In genomic region chr4:106316351-106317178, GRCm38 (mm10) we compare ENCODE assay signal across 8 mouse cellular contexts. TPM values are rescaled to one million over a fixed set of nuclear protein-coding genes. Genes with fewer than 3 reads are reported as not detected.
DNase-seq lines count a peak whose midpoint lies in the region; ATAC-seq and TF ChIP-seq lines count a peak whose summit lies in the region.

No protein-coding gene starts in this region.

- H3K27ac ChIP-seq in embryonic fibroblast, embryonic 13.5 days (ENCODE audit: insufficient read depth, low read length): peak overlapping the region; percentile 75
- peak overlapping the region; percentile 99 for H3K27ac ChIP-seq in kidney, adult 2 months (ENCODE audit: insufficient read depth, low read depth, low read length)
- peak overlapping the region; percentile 93 for H3K27ac ChIP-seq in liver, embryonic 12.5 days
- H3K27ac ChIP-seq in stomach, postnatal 0 days (replicated peaks): peak overlapping the region; percentile 96

- no peaks in the 10 kb centered on the region for H3K9me3 ChIP-seq in liver, embryonic 12.5 days (replicated peaks)
- no peaks in the 10 kb centered on the region for H3K9me3 ChIP-seq in stomach, postnatal 0 days (ENCODE audit: control insufficient read depth, low read length)

- peak overlapping the region; percentile 99 for H3K9ac ChIP-seq in liver, embryonic 12.5 days
- H3K9ac ChIP-seq in stomach, postnatal 0 days (ENCODE audit: low read length): peak overlapping the region; percentile 98

- peak; percentile 59 for ATAC-seq in liver, embryonic 12.5 days
- peak; percentile 75; the same call in 1 of the 2 replicates for ATAC-seq in stomach, postnatal 0 days (ENCODE audit: low FRiP score, low TSS enrichment)

- H3K36me3 ChIP-seq in kidney, adult 2 months (ENCODE audit: control insufficient read depth, insufficient read depth, low read length): no peaks in the 10 kb centered on the region
- H3K36me3 ChIP-seq in liver, embryonic 12.5 days: peaks cover 17% of the 10 kb centered on the region
- no peaks in the 10 kb centered on the region for H3K36me3 ChIP-seq in stomach, postnatal 0 days (ENCODE audit: control insufficient read depth, insufficient read depth, low read length)

- peak overlapping the region; percentile 95 for H3K4me2 ChIP-seq in liver, embryonic 12.5 days
- peak overlapping the region; percentile 91 for H3K4me2 ChIP-seq in stomach, postnatal 0 days (replicated peaks; ENCODE audit: low read depth)

- no peak for TF ChIP-seq EP300 in stomach, postnatal 0 days (optimal IDR thresholded peaks at IDR 0.05)

- peaks cover 9% of the 10 kb centered on the region for H3K4me1 ChIP-seq in embryonic fibroblast, embryonic 13.5 days (ENCODE audit: control insufficient read depth, insufficient read depth, low read length)
- peaks cover 12% of the 10 kb centered on the region; the same call in 1 of the 2 replicates for H3K4me1 ChIP-seq in kidney, adult 2 months (ENCODE audit: control insufficient read depth, insufficient read depth, low read length)
- peaks cover 67% of the 10 kb centered on the region for H3K4me1 ChIP-seq in liver, embryonic 12.5 days
- peaks cover 3% of the 10 kb centered on the region for H3K4me1 ChIP-seq in stomach, postnatal 0 days (replicated peaks; ENCODE audit: control insufficient read depth, insufficient read depth)

- peak; percentile 79 for DNase-seq in A20 (ENCODE audit: low read depth, low spot score)
- peak; percentile 68 for DNase-seq in adrenal gland, postnatal 25 days
- DNase-seq in heart, adult 8-10 months (ENCODE audit: low spot score): peak; percentile 39
- peak; percentile 69 for DNase-seq in kidney, adult 2 months
- peak; percentile 34 for DNase-seq in naive thymus-derived CD4-positive, alpha-beta T cell, adult 2 months (ENCODE audit: low read depth)
- DNase-seq in stomach, postnatal 0 days (ENCODE audit: low spot score): no peak

- no peak; the same call in 1 of the 2 replicates for TF ChIP-seq POLR2A in embryonic fibroblast, embryonic 13.5 days (IDR thresholded peaks at IDR 0.05; ENCODE audit: low read depth, low read length)
- no peak for TF ChIP-seq POLR2A in kidney, adult 2 months (IDR thresholded peaks at IDR 0.05; ENCODE audit: low read depth, low read length)

- 1% methylated on average over 81 of the region's 81 CpGs for WGBS in kidney, adult 2 months
- under 1% methylated on average over 81 of the region's 81 CpGs for WGBS in liver, embryonic 12.5 days (ENCODE audit: insufficient replicate concordance)
- under 1% methylated on average over 73 of the region's 81 CpGs for WGBS in stomach, postnatal 0 days

- peak overlapping the region; percentile 92 for H3K4me3 ChIP-seq in embryonic fibroblast, embryonic 13.5 days (ENCODE audit: insufficient read depth, low read length)
- H3K4me3 ChIP-seq in kidney, adult 2 months (ENCODE audit: insufficient read depth, low read depth, low read length): peak overlapping the region; percentile 97
- peak overlapping the region; percentile 98 for H3K4me3 ChIP-seq in liver, embryonic 12.5 days
- peak overlapping the region; percentile 94 for H3K4me3 ChIP-seq in stomach, postnatal 0 days (ENCODE audit: low read depth, low read length)

- no peaks in the 10 kb centered on the region for H3K27me3 ChIP-seq in kidney, adult 2 months (replicated peaks; ENCODE audit: control insufficient read depth, insufficient read depth, low read length)
- H3K27me3 ChIP-seq in liver, embryonic 12.5 days (replicated peaks): no peaks in the 10 kb centered on the region
- H3K27me3 ChIP-seq in stomach, postnatal 0 days (ENCODE audit: control insufficient read depth, insufficient read depth, low read length): no peaks in the 10 kb centered on the region

- TF ChIP-seq CTCF in embryonic fibroblast, embryonic 13.5 days (IDR thresholded peaks at IDR 0.05; ENCODE audit: borderline replicate concordance, insufficient read depth, low read length): no peak
- no peak for TF ChIP-seq CTCF in kidney, adult 2 months (conservative IDR thresholded peaks at IDR 0.05; ENCODE audit: insufficient read depth, insufficient read length, low read depth, low read length)
- no peak for TF ChIP-seq CTCF in stomach, postnatal 0 days (IDR thresholded peaks at IDR 0.05; ENCODE audit: low read depth)

RNA-seq across cellular contexts. Expression of gene Usp24, which starts 0.6 kb away (rescaled TPM):
- 41.1 and 46.0 TPM in 2 replicates for total RNA-seq in adrenal gland, postnatal 25 days (2021)
- 31.1 and 35.4 TPM in 2 replicates for polyA plus RNA-seq in embryonic fibroblast, embryonic 13.5 days (2011; ENCODE audit: insufficient read length, low read depth, missing spikeins)
- total RNA-seq in heart, adult 8-10 months (2022): 10 to 100 TPM; 46.9 to 59.1 (median 53.0) TPM
- 21.4 and 22.3 TPM in 2 replicates for polyA plus RNA-seq in kidney, adult 2 months (2012; rRNA removed)
- 13.5 and 13.6 TPM in 2 replicates for polyA plus RNA-seq in liver, embryonic 12.5 days (2016; fragmentation: Nextera tagmentation; extraction: Ambion mirVana)
- polyA plus RNA-seq in stomach, postnatal 0 days (2015; fragmentation: Nextera tagmentation; extraction: Ambion mirVana): 6.7 and 6.8 TPM in 2 replicates
